Comparison of ENCODE assay signal across 8 mouse cellular contexts in genomic region chr12:52603695-52604255, GRCm38 (mm10).
DNase-seq lines count a peak whose midpoint lies in the region; ATAC-seq and TF ChIP-seq lines count a peak whose summit lies in the region.

No protein-coding gene starts in this region.

- no peaks in the 10 kb centered on the region for H3K27me3 ChIP-seq in kidney, adult 2 months (replicated peaks; ENCODE audit: control insufficient read depth, insufficient read depth, low read length)
- H3K27me3 ChIP-seq in limb, embryonic 13.5 days = no peaks in the 10 kb centered on the region
- H3K27me3 ChIP-seq in midbrain, embryonic 16.5 days (ENCODE audit: control insufficient read depth, insufficient read depth, low read depth, low read length) = no peaks in the 10 kb centered on the region

- H3K4me1 ChIP-seq in kidney, adult 2 months (ENCODE audit: control insufficient read depth, insufficient read depth, low read length) = peaks cover 5% of the 10 kb centered on the region
- H3K4me1 ChIP-seq in limb, embryonic 13.5 days = peaks cover 8% of the 10 kb centered on the region
- peaks cover 13% of the 10 kb centered on the region for H3K4me1 ChIP-seq in midbrain, embryonic 16.5 days (ENCODE audit: control insufficient read depth, insufficient read depth, low read length)

- under 1% methylated on average over 21 of the region's 21 CpGs for WGBS in kidney, adult 2 months
- under 1% methylated on average over 21 of the region's 21 CpGs for WGBS in limb, embryonic 13.5 days
- WGBS in midbrain, embryonic 16.5 days = under 1% methylated on average over 21 of the region's 21 CpGs

- no peaks in the 10 kb centered on the region for H3K9me3 ChIP-seq in limb, embryonic 13.5 days
- H3K9me3 ChIP-seq in midbrain, embryonic 16.5 days (replicated peaks; ENCODE audit: control insufficient read depth, low read length, poor library complexity, severe bottlenecking) = no peaks in the 10 kb centered on the region

- peak overlapping the region; percentile 68 for H3K4me2 ChIP-seq in limb, embryonic 13.5 days (replicated peaks)
- H3K4me2 ChIP-seq in midbrain, embryonic 16.5 days (ENCODE audit: low read length) = peak overlapping the region; percentile 65

- peak; percentile 80 for ATAC-seq in limb, embryonic 13.5 days (ENCODE audit: low FRiP score, low read depth)
- ATAC-seq in midbrain, embryonic 16.5 days = peak; percentile 90

- peak; percentile 72 for DNase-seq in CD4-positive, CD25-positive, alpha-beta regulatory T cell, adult 2 months (ENCODE audit: low read depth, low spot score)
- peak; percentile 77 for DNase-seq in MEL-GATA-1-ER (ENCODE audit: extremely low read depth, low read depth)
- DNase-seq in embryo, embryonic 11.5 days (ENCODE audit: low read depth, low spot score) = peak; percentile 59
- DNase-seq in gastrocnemius, postnatal 25 days = peak; percentile 65
- peak; percentile 90 for DNase-seq in kidney, adult 2 months
- DNase-seq in thymus, adult 18-20 months = no peak

- H3K9ac ChIP-seq in limb, embryonic 13.5 days = peak overlapping the region; percentile 77
- H3K9ac ChIP-seq in midbrain, embryonic 16.5 days (ENCODE audit: low read depth, low read length) = peak overlapping the region; percentile 77

- peak overlapping the region; percentile 61 for H3K4me3 ChIP-seq in kidney, adult 2 months (ENCODE audit: insufficient read depth, low read depth, low read length)
- peak overlapping the region; percentile 81 for H3K4me3 ChIP-seq in limb, embryonic 13.5 days
- H3K4me3 ChIP-seq in midbrain, embryonic 16.5 days (ENCODE audit: low read depth, low read length) = peak overlapping the region; percentile 86

- peak overlapping the region; percentile 99 for H3K27ac ChIP-seq in kidney, adult 2 months (ENCODE audit: insufficient read depth, low read depth, low read length)
- H3K27ac ChIP-seq in limb, embryonic 13.5 days = peak overlapping the region; percentile 91
- peak overlapping the region; percentile 89 for H3K27ac ChIP-seq in midbrain, embryonic 16.5 days (ENCODE audit: low read length)

- no peak for TF ChIP-seq CTCF in kidney, adult 2 months (conservative IDR thresholded peaks at IDR 0.05; ENCODE audit: insufficient read depth, insufficient read length, low read depth, low read length)

- TF ChIP-seq POLR2A in kidney, adult 2 months (IDR thresholded peaks at IDR 0.05; ENCODE audit: low read depth, low read length) = no peak

- no peaks in the 10 kb centered on the region for H3K36me3 ChIP-seq in kidney, adult 2 months (ENCODE audit: control insufficient read depth, insufficient read depth, low read length)
- H3K36me3 ChIP-seq in limb, embryonic 13.5 days = no peaks in the 10 kb centered on the region
- H3K36me3 ChIP-seq in midbrain, embryonic 16.5 days (ENCODE audit: control insufficient read depth, insufficient read depth, low read length) = no peaks in the 10 kb centered on the region

Comparison
In these comparisons a context has a peak if more than half of its experiments do, and no peak if none do; other contexts are left out.
1. DNase-seq: peak in CD4-positive, CD25-positive, alpha-beta regulatory T cell, adult 2 months (single experiment), MEL-GATA-1-ER (single experiment), embryo, embryonic 11.5 days (single experiment), gastrocnemius, postnatal 25 days (single experiment) and kidney, adult 2 months (single experiment); none in thymus, adult 18-20 months (0 of 2).
2. Peak in every context shown above with its lines, with median percentiles within 50 percentile points of each other: H3K27ac ChIP-seq and H3K4me3 ChIP-seq.